Mouse (Mus musculus) urinary bladder, postnatal 4 days (tissue): Measurements from ENCODE around the gene Zfp446.
"Not testable (repeated sequence)": the region's sequence is repeated elsewhere in the genome, so short reads cannot be mapped to it uniquely, and the experiment has no call there.

ENCODE experiments used
- DNase-seq, 2 experiments: peaks; one replicate each; pipeline ENCODE4 v3.0.0; 2021 to 2022; ENCODE audit warnings: low spot score in 2 of 2

Zfp446 gene

DNA sequence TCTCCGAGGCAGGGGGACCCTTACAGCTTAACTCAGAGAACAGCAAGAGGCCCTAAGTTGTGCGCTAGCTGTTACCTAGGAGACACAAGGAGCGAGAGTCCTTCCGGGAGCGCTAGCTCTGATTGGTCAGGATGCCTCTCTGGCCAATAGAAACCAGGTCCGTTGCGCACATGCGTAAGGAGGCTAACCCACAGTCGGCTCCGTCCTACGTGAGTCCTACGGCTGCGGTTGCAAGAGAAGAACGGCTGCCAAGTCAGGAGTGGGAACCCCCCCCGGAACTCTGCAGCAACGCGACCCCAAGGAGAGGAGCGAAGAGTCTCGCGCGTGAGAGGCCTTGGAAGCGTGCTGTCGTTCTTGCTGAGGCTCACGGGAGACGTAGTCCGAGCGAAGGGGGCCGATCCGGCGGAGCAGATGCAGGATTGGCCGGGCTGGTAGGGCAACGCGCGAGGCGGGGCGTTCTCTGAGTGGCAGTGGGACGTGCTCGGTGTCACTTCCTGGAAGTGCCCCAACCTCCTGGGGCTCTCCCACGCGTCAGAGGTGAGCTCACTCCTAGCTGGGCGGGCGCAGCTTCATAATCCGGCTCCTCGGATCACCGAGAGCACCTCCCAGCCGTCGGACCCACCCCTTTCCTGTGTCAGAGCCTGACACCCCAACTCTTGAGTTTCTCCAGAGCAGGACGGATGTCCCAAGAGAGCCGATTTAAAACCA is at the start of gene Zfp446:
Gene Zfp446 (plus strand): TSS at position 167 of the 708 bp plus-strand sequence.
- DNase-seq, result peak; percentile 97 to 99

DNA sequence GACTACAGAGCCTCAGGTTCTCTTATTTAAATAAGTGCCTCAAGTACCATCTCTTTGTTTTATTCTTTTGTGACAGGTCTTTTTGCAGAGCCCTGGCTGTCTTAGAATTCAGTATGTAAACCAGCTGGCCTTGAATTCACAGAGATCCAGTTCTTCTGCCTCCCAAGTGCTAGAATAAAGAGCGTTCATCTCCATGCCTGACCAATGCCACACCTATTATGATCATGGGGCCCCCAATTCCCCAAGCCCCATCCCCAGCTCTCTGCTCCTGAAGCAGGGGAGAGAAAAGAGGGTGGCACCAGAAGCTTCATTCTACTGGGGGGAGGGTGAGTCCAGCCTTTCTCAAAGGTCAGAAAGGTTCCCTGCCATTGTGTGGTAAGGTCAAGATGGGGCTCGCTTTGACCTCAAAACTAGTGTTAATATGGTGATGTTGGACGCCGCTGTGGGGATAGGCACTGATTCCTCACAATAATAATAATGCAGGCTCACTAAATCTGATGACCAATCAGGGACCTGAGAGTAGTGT is 44.0 kb upstream of the Zfp446 start:
- no peak for DNase-seq

DNA sequence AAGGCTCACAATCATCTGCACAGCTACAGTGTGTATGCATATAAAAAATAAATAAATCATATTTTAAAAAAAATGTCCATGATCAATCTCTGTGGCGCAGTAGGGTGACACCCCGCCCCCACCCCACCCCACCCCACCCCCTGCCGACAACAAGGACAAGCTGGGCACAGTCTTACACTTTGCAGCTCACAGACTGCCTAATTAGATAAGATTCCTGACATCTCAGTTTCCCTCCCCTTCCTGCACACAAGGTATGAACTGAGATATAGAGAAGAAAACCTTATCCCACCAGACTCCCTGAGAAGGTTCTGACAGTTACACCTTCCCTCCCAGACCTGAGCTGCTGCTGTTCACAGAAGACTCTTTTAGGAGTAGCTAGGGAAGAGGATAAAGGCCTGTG is 42.8 kb upstream of the Zfp446 start:
- DNase-seq, result no peak

DNA sequence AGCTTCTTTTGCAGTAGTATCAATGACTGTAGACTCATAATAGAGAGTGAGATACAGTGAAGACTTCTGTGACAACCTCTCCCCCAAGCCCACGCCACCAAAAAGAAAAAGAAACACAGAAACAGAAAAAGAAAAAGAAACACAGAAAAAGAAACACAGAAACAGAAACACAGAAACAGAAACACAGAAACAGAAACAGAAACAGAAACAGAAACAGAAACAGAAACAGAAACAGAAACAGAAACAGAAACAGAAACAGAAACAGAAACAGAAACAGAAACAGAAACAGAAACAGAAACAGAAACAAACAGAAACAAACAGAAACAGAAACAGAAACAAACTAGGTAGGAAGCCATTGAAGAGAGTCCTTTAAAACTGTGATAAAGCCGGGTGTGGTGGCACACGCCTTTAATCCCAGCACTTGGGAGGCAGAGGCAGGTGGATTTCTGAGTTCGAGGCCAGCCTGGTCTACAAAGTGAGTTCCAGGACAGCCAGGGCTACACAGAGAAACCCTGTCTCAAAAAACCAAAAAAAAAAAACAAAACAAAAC is 40.3 kb upstream of the Zfp446 start:
- not testable (repeated sequence) for DNase-seq

DNA sequence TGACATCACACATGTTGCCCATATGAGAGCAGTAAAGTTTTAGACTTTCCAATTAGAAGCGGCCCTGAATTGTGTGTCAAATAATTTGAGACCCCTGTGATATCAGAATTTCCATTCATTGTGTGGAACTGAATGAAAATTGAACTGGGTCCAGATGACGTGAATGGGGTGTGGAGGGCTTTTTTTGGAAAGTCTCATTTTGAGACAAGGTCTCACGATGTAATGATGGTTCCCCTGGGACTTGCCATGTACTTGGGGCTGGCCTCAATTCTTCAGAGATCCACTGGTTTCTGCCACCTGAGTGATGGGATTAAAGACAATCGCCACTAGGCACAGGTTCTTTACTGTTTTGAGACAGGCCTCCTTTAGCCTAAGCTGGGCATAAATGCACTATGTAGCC is 37.0 kb upstream of the Zfp446 start:
- DNase-seq, result no peak

DNA sequence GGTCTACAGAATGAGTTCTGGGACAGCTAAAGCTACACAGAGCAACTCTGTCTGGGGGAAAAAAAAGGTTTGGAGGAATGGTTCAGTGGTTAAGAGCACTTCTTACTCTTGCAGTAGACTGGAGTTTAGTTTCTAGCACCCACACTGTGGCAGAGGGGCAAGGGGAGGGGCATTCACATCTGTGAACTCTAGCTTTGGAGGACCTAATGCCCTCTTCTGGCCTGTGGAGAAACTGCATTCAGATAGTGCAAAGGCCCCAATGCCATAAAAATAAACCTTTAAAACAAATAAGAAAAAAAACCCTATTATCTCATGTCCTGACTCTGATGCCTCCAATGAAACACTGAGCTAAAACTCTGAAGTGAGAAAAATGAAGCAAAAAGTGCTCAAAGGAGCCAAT is 34.2 kb upstream of the Zfp446 start:
- DNase-seq, result no peak

DNA sequence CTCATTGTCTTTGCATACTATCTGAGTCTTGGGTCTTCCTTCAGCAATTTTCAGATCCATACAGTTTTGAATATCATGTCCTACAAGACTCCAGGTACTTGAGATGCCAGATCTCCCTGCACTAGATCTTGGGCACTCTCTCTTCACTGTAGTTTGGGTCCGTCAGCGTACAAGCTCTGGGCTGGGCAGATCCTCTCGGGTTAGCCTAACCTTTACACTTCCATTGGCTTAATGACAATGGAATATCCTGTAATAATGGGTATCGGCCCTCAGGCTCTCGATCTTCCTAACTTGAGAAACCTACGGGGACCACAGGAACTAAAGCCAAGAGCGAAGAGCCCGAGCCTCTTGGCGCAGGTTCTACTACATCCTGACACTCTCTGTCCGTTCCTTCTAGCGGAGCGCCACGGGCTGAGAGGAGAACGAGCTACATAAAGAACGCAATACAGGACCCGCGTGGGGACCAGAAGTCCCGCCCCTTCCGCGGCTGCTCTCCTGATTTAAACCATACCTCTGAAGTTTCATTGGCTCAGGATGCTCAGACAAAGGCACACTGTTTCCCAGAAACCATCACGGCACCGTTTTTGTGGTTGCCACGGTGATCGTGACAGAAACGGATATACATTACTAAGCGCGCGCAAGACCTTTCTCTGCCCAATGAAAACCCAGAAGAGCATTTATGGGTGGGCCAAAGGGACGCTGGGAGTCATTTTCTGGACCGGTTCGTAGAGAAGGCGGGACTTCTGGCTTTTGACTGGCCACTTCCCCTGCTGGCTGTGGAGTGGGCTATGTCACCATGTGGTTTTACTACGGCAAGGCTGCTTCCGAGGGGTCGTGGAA is 28.4 kb upstream of the Zfp446 start:
- peak; percentile 88 to 90 for DNase-seq

DNA sequence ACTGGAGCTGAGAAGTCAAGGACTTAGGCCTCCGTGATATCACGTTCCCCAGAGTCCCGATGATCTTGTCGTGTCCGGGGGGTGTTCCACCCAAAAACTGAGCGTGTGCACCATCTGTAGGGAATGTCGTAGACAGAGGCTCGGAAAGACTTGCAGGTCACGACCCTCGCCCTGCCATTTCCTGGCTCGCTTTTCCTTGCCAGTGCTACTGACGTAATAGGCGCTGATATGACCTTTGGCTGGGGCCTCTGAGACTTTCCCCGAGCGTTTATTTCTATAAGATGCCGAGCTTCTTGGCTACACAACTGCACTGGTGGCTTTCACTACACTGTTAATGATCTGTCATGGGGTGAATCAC is 27.8 kb upstream of the Zfp446 start:
- DNase-seq, result no peak

DNA sequence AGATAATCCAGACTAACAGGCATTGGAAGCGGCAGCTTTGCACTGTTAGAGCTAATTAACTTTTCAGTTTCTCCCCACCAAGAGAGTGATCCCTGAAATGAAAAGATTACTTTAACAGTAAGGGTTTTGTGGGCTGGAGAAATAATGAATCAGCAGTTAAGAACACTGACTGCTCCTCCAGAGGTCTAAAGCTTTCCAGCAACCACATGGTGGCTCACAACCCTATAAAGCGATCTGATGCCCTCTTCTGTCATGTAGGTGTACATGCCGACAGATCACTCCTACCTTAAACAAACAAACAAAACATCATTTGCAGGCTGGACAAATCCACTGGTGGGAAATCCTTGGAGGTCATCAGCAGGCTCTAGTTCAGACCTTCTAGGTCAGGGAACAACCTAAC is 22.8 kb upstream of the Zfp446 start:
- no peak for DNase-seq

DNA sequence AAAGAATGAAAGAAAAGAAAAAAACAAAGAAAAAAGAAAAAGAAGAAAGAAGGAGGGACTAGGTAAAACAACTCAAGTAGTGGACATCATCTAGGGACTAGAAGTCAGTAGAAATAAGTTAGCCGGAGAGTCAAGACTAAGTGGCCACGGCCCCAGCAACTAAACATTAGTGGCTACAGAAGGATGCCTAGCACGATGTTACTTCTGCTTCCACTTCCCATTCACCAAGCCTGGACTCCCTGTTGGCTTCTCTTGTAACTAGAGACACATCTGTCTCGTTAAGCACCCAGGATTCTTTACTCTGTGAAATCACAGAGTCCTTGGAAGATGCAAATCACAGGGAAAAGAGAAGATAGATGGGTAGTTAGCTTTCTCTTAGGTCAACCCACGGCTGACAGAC is 20.1 kb upstream of the Zfp446 start:
- DNase-seq, result no peak

DNA sequence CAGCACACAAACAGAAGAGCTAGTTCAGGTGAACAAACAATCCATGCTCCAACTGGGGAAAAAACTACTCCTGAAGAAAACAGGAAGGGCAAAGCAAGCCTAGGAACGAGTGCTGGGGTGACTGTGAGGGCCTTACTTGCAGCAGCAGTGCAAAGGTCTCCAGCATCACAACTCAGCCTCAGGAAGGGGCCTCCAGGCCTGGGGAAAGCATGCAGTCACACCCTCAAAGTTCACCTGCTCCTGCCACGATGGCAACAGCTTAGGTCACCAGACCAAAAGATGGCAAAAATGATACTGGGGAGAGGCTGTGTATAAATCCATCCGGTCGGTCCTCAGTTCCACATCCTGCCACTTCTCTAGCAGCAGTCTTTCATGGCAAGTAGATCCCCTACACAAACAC is 18.7 kb upstream of the Zfp446 start:
- DNase-seq, result no peak

DNA sequence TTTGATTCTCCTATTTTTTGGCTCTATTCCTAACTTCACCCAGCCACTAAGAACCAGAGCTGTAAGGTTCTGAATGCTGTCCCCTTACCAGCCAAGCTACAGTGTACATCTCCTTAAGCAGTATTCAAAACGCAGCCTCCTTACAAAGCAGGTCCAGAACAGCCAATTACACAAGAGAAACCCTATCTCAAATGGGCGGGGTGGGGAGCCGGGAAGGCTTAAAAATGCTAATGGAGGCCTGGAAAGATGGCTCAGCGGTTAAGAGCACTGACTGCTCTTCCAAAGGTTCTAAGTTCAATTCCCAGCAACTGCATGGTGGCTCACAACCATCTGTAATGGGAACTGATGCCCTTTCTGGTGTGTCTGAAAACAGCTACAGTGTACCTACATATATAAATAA is 17.9 kb upstream of the Zfp446 start:
- no peak for DNase-seq

DNA sequence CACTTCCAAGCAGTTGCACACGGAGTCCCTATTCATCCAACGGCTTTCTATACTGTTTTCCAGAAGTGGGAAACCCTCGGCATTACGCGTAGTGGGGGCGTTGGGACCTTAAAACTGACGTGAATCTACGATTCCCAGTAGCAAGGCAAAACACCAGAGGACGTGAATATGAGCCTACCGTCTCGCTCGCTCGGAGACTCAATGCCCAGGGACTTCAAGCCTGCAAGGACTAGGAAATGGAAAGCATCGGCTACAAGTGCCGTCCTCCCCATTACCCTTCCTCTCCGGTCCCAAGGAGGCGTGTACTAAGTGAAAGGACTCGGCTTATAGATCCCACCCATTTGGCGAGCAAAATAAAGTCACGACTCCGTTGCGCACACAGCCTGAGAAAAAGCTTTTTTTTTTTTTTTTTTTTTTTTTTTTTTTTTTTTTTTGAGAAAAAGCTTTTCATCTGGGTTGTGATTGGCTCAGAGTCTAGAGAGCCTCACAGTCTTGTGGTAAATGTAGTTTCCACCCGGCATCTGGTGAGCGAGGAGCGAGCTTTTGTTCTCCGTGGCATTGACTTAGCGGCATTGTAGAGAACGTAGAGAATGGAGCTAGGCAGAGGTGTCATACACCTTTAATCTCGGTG is 16.0 kb upstream of the Zfp446 start:
- DNase-seq, result no peak

DNA sequence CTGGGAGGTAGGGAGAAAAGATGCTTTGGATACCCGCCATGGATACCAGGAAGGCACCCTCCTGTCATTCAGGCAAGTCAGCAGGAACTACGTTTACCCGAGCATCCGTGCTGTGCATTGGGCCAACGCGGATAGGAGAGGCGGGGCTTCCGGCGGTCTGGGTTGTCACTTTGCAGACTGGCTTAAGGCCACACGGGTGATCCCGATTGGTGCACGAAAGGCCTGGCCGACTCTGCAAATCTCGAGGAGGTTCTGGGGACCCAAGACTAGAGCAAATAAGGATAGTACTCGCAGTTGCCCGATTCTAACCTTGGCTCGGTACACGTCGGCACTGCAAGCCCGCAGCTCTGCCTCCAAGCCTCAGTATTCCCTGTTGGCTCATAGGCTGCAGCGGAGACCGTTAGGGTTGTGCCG is 12.0 kb upstream of the Zfp446 start, which contains the start of gene Zfp324:
Gene Zfp324 (plus strand): TSS at position 161 of the 414 bp plus-strand sequence.
- peak; percentile 84 to 90 for DNase-seq

DNA sequence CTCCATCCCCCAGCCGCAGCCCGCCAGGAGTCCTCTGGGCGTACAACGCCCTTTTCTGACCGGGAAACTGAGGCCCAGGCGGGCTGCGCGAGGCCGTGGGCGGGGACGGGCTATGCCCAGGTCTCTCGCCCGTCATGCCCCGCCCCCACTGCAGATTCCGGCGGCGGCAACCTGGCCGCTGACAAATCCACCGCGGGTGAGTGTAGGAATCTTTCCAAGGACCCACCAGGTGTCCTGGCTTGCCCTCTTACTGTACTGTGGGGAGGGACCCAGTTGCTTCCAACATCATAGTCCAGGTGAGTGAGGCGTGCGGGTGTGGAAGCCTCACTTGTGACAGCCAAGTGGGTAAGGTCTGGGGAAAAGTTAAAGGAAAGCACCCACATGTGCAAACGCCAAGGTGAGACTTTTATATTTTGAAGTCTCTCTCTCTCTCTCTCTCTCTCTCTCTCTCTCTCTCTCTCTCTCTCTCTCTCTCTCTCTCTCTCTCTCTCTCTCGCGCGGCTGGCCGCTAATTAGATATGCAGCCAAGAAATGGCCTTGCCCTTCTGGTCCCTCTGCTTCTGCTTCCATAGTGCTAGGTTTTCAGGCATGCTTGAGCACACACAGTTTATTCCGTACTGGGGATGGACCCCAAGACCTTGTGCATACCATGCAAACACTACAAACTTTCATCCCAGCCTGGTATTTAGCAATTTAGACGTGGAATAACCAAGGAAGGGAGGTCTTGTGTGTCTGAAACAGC is 11.4 kb upstream of the Zfp446 start:
- DNase-seq, result peak in 1 of 2 experiments; percentile 35

DNA sequence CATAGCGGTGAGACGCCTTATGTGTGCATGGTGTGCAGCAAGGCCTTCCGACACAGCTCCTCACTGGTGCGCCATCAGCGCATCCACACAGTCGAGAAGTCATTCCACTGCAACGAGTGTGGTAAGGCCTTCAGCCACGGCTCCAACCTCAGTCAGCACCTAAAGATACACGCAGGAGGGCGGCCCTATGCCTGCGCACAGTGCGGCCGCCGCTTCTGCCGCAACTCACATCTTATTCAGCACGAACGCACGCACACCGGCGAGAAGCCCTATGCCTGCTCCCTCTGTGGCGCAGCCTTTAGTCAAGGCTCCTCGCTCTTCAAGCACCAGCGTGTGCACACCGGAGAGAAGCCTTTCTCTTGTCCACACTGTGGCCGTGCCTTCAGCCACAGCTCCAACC is 6.7 kb upstream of the Zfp446 start:
- no peak for DNase-seq

DNA sequence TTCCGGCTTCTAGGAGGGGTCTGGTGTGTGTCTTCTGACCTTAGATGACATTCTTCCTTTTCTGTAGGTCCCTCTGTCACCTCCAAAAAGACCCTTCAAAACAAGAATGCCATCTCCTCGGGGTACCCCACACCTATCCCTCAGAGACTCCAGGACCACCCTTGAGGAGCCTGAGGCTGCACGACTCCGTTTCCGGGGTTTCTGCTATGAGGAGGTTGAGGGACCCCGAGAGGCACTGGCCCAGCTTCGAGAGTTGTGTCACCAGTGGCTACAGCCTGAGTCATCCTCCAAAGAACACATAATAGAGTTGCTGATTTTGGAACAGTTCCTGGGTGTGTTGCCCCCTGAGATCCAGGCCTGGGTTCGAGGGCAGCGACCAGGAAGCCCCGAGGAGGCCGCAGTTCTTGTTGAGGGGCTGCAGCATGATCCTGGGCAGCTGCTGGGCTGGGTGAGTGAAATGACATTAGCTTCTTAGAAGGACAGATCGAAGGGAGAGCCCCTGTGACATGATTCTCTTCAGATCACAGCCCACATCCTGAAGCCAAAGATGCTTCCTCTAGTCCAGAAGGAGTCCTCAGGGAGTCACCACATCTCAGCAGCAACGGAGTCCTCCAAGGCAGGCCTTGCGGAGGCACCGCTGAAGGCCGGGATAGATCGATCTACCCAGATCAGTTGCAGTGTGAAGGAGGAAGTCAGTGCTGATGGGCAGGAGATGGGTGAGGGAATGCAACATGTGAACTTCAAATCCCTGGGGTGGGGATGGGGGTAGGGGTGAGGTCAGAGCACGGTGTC is 1.5 kb downstream of the Zfp446 start:
- DNase-seq, result no peak

DNA sequence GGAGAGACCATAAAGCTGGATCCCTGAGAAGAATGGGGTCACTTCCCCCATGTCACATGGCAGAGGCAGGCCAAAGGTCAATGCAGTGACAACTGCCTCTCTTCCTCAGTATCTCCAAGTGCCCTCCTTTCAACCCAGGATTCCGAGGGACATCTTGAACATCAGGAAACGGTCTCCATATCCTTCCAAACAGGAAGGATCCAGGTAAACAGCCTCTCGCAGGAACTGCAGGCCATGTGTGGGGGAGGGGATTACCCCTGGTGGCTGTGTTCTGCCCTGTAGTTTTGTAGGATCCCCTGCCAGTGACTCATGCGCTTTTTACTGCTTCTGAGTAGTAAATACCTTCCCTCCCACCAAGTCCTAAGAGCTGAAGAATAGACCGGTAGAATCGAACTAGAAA is 2.1 kb downstream of the Zfp446 start:
- no peak for DNase-seq

DNA sequence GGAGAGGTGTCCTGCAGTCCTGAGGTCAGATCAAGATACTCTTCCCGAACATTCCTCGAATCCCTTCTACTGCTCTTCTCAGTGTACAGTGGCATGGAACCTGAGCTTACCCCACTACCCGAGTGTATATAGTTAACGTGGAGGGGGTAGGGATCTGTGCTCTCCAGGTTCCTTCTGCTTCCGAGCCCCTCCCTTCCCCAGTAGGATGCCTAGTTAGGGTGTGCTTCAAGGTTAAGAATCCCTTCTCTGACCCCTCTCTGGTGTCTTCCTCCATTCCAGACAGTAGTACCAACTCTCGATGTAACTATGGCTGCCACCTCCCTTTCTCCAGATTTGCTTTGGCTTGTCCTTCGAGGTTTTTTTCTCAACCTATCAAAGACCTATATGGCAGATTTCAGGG is 2.6 kb downstream of the Zfp446 start:
- no peak for DNase-seq

DNA sequence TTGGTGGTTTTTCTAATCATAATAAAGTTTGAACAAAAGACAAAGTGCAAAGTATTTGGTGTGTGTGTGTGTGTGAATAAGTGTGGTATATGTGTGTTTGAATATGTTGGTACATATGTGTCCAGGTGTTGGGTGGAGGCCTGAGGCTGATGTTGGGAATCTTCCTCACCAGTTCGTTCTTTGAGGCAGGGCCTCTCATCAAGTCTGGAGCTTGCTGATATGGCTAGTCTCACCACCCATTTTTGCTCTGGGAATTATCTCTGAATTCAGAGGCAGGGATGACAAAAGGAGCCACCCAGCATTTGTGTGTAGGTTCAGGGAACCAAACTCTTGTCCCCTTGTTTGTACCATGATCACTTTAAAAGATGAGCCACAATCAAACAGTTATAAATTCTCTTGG is 8.1 kb downstream of the Zfp446 start:
- no peak for DNase-seq

DNA sequence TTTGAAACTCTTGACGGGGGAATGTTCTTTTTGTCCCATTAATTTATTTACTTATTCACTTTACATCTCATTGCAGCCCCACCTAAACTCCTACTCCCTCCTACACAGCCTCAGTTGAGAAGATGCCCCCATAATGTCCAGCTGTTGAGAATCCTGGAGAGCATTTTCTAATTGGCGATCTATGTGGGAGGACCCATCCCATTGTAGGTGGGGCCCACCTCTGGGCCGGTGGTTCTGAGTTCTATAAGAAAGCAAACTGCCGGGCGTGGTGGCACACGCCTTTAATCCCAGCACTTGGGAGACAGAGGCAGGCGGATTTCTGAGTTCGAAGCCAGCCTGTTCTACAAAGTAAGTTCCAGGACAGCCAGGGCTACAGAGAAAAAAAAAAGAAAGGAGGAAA is 9.3 kb downstream of the Zfp446 start:
- no peak for DNase-seq
